Mouse (Mus musculus) limb, embryonic 13.5 days (tissue): Measurements from ENCODE around the gene Drd3. TPM values are rescaled to one million over a fixed set of nuclear protein-coding genes. Genes with fewer than 3 reads are reported as not detected.

Source experiments
- ATAC-seq: fragments of 200-750 bp; cut with Nextera tagmentation; 2 replicates; pipeline ENCODE4 v1.8.0; 2017; ENCODE audit warnings: low read depth, moderate number of reproducible peaks, moderate TSS enrichment; ENCODE audit not compliant: low FRiP score
- H3K27ac ChIP-seq: fragments of 300-500 bp; sonication (generic); 2 replicates; pipeline ENCODE4 v1.5.1; 2015; ENCODE audit warnings: inconsistent platforms, mild to moderate bottlenecking, moderate library complexity
- H3K27me3 ChIP-seq: fragments of 300-500 bp; sonication (generic); 2 replicates; pipeline ENCODE4 v1.6.1; 2015; ENCODE audit warnings: mild to moderate bottlenecking, inconsistent platforms
- H3K36me3 ChIP-seq: fragments of 300-500 bp; sonication (generic); 2 replicates; pipeline ENCODE4 v1.6.1; 2015; ENCODE audit warnings: inconsistent platforms, mild to moderate bottlenecking, moderate library complexity
- H3K4me1 ChIP-seq: fragments of 300-500 bp; sonication (generic); 2 replicates; pipeline ENCODE4 v1.6.1; 2015; ENCODE audit warnings: inconsistent platforms
- H3K4me2 ChIP-seq: fragments of 300-500 bp; sonication (generic); replicated peaks from 2 replicates; pipeline ENCODE4 v1.6.1; 2015; ENCODE audit warnings: inconsistent platforms, mild to moderate bottlenecking, moderate library complexity
- H3K4me3 ChIP-seq: fragments of 300-500 bp; sonication (generic); 2 replicates; pipeline ENCODE4 v1.5.1; 2015; ENCODE audit warnings: moderate library complexity, mild to moderate bottlenecking, inconsistent platforms
- H3K9ac ChIP-seq: fragments of 300-500 bp; sonication (generic); 2 replicates; pipeline ENCODE4 v1.6.1; 2015; ENCODE audit warnings: mild to moderate bottlenecking, inconsistent platforms
- H3K9me3 ChIP-seq: fragments of 300-500 bp; sonication (generic); 2 replicates; pipeline ENCODE4 v1.6.1; 2016; ENCODE audit warnings: inconsistent platforms
- WGBS: fragments of 180-500 bp; shearing (Covaris S2); methylation state at CpG from one replicate; pipeline ENCODE4 v1.1.7; 2015; 5-methylcytosine and 5-hydroxymethylcytosine counted together
- polyA plus RNA-seq: library from polyadenylated mRNA; unstranded; fragments of >200 nt; fragmentation: Nextera tagmentation; extraction: Ambion mirVana; gene quantifications from 2 replicates; pipeline ENCODE4 v1.2.1, GENCODE M21; 2015

Gene Drd3
- polyA plus RNA-seq, result not detected in 2 replicates

- Histone ChIP-seq H3K27me3 (no peaks in the 10 kb centered on the region), H3K9me3 (no peaks in the 10 kb centered on the region), H3K4me2 (peak within 1 kb of the TSS; percentile 25; the same call in 1 of the 2 replicates), H3K9ac (no peak within 1 kb of the TSS), H3K36me3 (no peaks in the 10 kb centered on the region), H3K4me3 (no peak within 1 kb of the TSS), H3K27ac (no peak within 1 kb of the TSS), H3K4me1 (no peaks in the 10 kb centered on the region)
- no peak for ATAC-seq
- 11% methylated on average over 7 of the region's 7 CpGs for WGBS
Measured at GRCm38 (mm10) chr16:43753751-43754150, at the start of gene Drd3. Gene Drd3, plus strand, starts transcription at chr16:43754026.

- 59% methylated on average over 13 of the region's 13 CpGs for WGBS
Measured at GRCm38 (mm10) chr16:43708335-43709061, 45.3 kb upstream of the Drd3 start.

DNA sequence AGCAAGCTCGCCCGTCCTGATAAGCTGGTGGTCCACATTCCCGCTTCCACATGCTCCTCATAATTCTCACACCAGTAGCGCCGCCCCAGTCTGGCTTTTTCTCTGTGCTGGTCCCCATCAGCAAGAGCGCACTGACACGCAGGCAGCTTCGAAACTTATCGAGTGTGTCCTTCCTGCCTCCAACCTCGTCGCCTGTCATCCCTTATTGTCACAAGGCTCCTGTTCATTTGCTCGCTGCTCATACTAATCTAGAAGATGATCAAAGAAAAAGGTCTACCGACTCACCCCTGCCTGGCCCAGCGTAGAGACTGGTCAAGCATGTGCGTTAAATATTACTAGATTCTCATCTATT, 44.8 kb upstream of the Drd3 start:
- 72% methylated on average over 15 of the region's 15 CpGs for WGBS
- ATAC-seq, result no peak

More at GRCm38 (mm10) chr16:43708335-43709061, 45.3 kb upstream of the Drd3 start:
- H3K4me2 ChIP-seq, result 0 out of 2 replicates have a peak overlapping the region, but pooled peaks have one; percentile 9
- H3K27ac ChIP-seq, result no peak overlapping the region
- H3K4me3 ChIP-seq, result no peak overlapping the region
- H3K27me3 ChIP-seq, result no peaks in the 10 kb centered on the region
- H3K4me1 ChIP-seq, result no peaks in the 10 kb centered on the region
- ATAC-seq, result no peak
- no peak overlapping the region for H3K9ac ChIP-seq
- H3K36me3 ChIP-seq, result no peaks in the 10 kb centered on the region
- H3K9me3 ChIP-seq, result no peaks in the 10 kb centered on the region

GRCm38 (mm10) chr16:43709432-43710133, 44.2 kb upstream of the Drd3 start:
- no peak for ATAC-seq
- H3K27ac ChIP-seq, result no peak overlapping the region
- 60% methylated on average over 9 of the region's 9 CpGs for WGBS
- H3K4me3 ChIP-seq, result no peak overlapping the region
- H3K27me3 ChIP-seq, result no peaks in the 10 kb centered on the region
- H3K9me3 ChIP-seq, result no peaks in the 10 kb centered on the region
- H3K36me3 ChIP-seq, result no peaks in the 10 kb centered on the region
- H3K4me1 ChIP-seq, result no peaks in the 10 kb centered on the region
- no peak overlapping the region for H3K9ac ChIP-seq
- H3K4me2 ChIP-seq, result no peak overlapping the region

More for the DNA sequence above, 44.8 kb upstream of the Drd3 start:
- Histone ChIP-seq H3K4me3 (no peak overlapping the region), H3K9me3 (no peaks in the 10 kb centered on the region), H3K36me3 (no peaks in the 10 kb centered on the region), H3K27me3 (no peaks in the 10 kb centered on the region), H3K9ac (no peak overlapping the region), H3K4me1 (no peaks in the 10 kb centered on the region), H3K27ac (no peak overlapping the region), H3K4me2 (0 out of 2 replicates have a peak overlapping the region, but pooled peaks have one; percentile 9)

GRCm38 (mm10) chr16:43710134-43710475, 43.7 kb upstream of the Drd3 start:
- Histone ChIP-seq H3K9ac (no peak overlapping the region), H3K4me2 (no peak overlapping the region)
- WGBS, result 71% methylated on average over 6 of the region's 6 CpGs

DNA sequence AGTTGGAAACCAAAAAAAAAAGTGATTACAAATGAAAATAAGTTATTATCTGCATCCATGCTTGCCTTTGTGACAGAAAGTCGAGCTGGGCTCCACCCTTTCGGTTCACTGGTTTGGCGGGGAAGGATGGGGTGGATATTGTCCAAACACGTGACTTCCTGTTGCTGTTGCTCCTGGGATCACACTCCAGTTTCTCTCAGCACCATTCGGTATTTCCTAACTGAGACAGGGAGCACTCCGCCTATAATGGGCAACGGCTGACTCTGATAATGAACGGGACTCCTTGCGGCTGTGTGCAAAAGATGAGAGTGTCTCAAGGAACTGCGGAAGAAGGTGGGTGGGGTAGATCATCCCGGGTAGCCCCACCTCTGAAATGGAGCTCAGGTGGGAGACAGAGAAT, 43.2 kb upstream of the Drd3 start:
- Histone ChIP-seq H3K27ac (no peak overlapping the region), H3K4me3 (no peak overlapping the region), H3K9ac (no peak overlapping the region), H3K4me1 (no peaks in the 10 kb centered on the region), H3K4me2 (no peak overlapping the region), H3K9me3 (no peaks in the 10 kb centered on the region), H3K36me3 (no peaks in the 10 kb centered on the region), H3K27me3 (no peaks in the 10 kb centered on the region)
- WGBS, result 83% methylated on average over 11 of the region's 11 CpGs
- ATAC-seq, result no peak

More at GRCm38 (mm10) chr16:43710134-43710475, 43.7 kb upstream of the Drd3 start:
- no peaks in the 10 kb centered on the region for H3K4me1 ChIP-seq
- ATAC-seq, result no peak
- H3K4me3 ChIP-seq, result no peak overlapping the region
- no peaks in the 10 kb centered on the region for H3K36me3 ChIP-seq
- no peaks in the 10 kb centered on the region for H3K9me3 ChIP-seq
- no peaks in the 10 kb centered on the region for H3K27me3 ChIP-seq
- H3K27ac ChIP-seq, result no peak overlapping the region

DNA sequence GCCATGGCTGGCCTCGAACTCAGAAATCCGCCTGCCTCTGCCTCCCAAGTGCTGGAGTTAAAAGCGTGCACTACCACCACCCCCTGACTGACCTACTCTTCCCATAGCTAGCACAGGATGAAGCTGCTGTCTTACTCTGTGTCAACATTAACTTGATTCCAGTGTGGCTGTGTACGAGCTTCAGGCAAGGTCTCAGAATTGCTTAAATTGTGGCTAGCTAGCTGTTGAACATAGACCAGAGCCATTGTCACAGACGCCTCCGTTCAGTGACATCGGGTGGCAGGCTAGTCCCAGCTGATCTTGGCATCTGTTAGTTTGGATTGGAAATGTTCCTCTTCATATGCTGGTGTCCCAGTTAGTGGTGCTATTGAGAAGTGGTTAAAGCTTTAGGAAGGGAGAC, 42.5 kb upstream of the Drd3 start:
- Histone ChIP-seq H3K4me2 (no peak overlapping the region), H3K27me3 (no peaks in the 10 kb centered on the region), H3K27ac (no peak overlapping the region), H3K4me1 (no peaks in the 10 kb centered on the region), H3K4me3 (no peak overlapping the region), H3K9ac (no peak overlapping the region), H3K9me3 (no peaks in the 10 kb centered on the region), H3K36me3 (no peaks in the 10 kb centered on the region)
- WGBS, result 93% methylated on average over 7 of the region's 7 CpGs
- ATAC-seq, result no peak

GRCm38 (mm10) chr16:43724444-43724843, 29.4 kb upstream of the Drd3 start:
- no peak overlapping the region for H3K4me3 ChIP-seq
- no peak overlapping the region for H3K9ac ChIP-seq
- no peak for ATAC-seq
- H3K4me2 ChIP-seq, result no peak overlapping the region
- WGBS, result 64% methylated on average over 3 of the region's 3 CpGs
- H3K27me3 ChIP-seq, result no peaks in the 10 kb centered on the region
- H3K9me3 ChIP-seq, result no peaks in the 10 kb centered on the region
- no peak overlapping the region for H3K27ac ChIP-seq
- H3K4me1 ChIP-seq, result no peaks in the 10 kb centered on the region
- no peaks in the 10 kb centered on the region for H3K36me3 ChIP-seq

GRCm38 (mm10) chr16:43729506-43730221, 24.2 kb upstream of the Drd3 start:
- Histone ChIP-seq H3K27ac (no peak overlapping the region), H3K36me3 (no peaks in the 10 kb centered on the region), H3K9ac (no peak overlapping the region), H3K4me3 (no peak overlapping the region), H3K4me2 (no peak overlapping the region), H3K9me3 (no peaks in the 10 kb centered on the region), H3K4me1 (no peaks in the 10 kb centered on the region), H3K27me3 (no peaks in the 10 kb centered on the region)
- WGBS, result 85% methylated on average over 8 of the region's 8 CpGs
- ATAC-seq, result no peak

GRCm38 (mm10) chr16:43730281-43730680, 23.5 kb upstream of the Drd3 start:
- H3K9ac ChIP-seq, result no peak overlapping the region
- H3K4me3 ChIP-seq, result no peak overlapping the region
- no peaks in the 10 kb centered on the region for H3K4me1 ChIP-seq
- no peaks in the 10 kb centered on the region for H3K27me3 ChIP-seq
- no peaks in the 10 kb centered on the region for H3K9me3 ChIP-seq
- ATAC-seq, result no peak
- 82% methylated on average over 4 of the region's 4 CpGs for WGBS
- no peak overlapping the region for H3K4me2 ChIP-seq
- no peak overlapping the region for H3K27ac ChIP-seq
- H3K36me3 ChIP-seq, result no peaks in the 10 kb centered on the region

DNA sequence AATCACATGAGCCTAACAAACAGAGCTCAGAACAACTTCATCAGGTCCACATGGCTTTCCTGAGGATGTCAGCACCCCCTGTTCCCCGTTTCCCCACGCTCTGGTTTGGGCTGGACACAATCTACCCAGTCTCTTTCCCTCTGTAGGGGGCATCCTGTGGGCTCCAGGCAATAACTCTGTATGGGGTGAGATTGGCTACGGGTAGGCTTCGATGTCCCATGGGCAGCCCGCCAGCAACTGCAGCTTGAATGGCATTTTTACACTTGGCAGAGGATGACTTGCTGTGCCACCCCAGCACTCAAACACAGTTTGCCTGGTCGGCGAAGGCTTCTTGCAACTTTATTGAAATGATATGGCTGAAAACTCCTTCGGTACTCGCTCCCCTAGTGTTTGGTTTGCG, 21.3 kb upstream of the Drd3 start:
- H3K4me2 ChIP-seq, result no peak overlapping the region
- no peak for ATAC-seq
- H3K27me3 ChIP-seq, result no peaks in the 10 kb centered on the region
- H3K4me1 ChIP-seq, result no peaks in the 10 kb centered on the region
- H3K4me3 ChIP-seq, result no peak overlapping the region
- no peaks in the 10 kb centered on the region for H3K9me3 ChIP-seq
- H3K9ac ChIP-seq, result no peak overlapping the region
- 83% methylated on average over 10 of the region's 10 CpGs for WGBS
- H3K36me3 ChIP-seq, result no peaks in the 10 kb centered on the region
- no peak overlapping the region for H3K27ac ChIP-seq

DNA sequence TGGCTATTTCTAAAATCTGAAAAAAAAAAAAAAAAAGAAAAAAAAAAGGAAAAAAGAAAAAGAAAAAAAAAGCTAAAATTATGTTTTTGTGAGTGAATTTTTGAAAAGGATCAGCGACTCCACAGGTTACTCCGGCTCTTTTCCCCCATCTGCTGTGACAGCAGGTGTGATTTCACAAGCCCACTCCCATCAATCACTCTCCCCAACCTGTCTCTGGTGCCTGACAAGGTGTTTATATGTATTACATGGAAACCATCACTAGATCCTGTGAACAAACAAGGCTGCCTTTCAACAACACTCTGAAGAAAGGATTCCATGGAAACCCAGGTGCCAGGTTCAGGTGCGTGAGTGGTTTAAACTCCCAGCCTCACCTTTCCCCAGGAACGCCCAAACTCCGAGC, 20.9 kb upstream of the Drd3 start:
- WGBS, result 83% methylated on average over 5 of the region's 5 CpGs
- ATAC-seq, result no peak
- Histone ChIP-seq H3K27me3 (no peaks in the 10 kb centered on the region), H3K4me3 (no peak overlapping the region), H3K27ac (no peak overlapping the region), H3K9me3 (no peaks in the 10 kb centered on the region), H3K9ac (no peak overlapping the region), H3K4me2 (no peak overlapping the region), H3K4me1 (no peaks in the 10 kb centered on the region), H3K36me3 (no peaks in the 10 kb centered on the region)
